Mouse (Mus musculus) megakaryocyte, embryonic 14.5 days (primary cell): ENCODE measurements around the gene Srrt. TPM values are rescaled to one million over a fixed set of nuclear protein-coding genes. Genes with fewer than 3 reads are reported as not detected.

Experiments used
- H3K27me3 ChIP-seq: replicated peaks from 2 replicates; pipeline ENCODE3; 2012; ENCODE audit warnings: inconsistent platforms
- H3K36me3 ChIP-seq: replicated peaks from 2 replicates; pipeline ENCODE3; 2012; ENCODE audit warnings: low read length, inconsistent platforms, mixed read lengths
- H3K4me1 ChIP-seq: 2 replicates; pipeline ENCODE4 v1.6.1; 2012; ENCODE audit warnings: inconsistent platforms
- H3K4me3 ChIP-seq: replicated peaks from 2 replicates; pipeline ENCODE3; 2012; ENCODE audit warnings: moderate library complexity, mild to moderate bottlenecking, inconsistent platforms
- H3K9me3 ChIP-seq: 2 replicates; pipeline ENCODE4 v1.6.1; 2012; ENCODE audit warnings: inconsistent platforms
- FLI1 ChIP-seq: IDR thresholded peaks from 2 replicates; pipeline ENCODE4 v1.6.1; 2012; ENCODE audit warnings: low read length, inconsistent platforms, mixed read lengths
- GATA1 ChIP-seq: IDR thresholded peaks from 3 replicates; pipeline ENCODE4 v1.6.1; 2012; ENCODE audit warnings: mixed read lengths, low read length, inconsistent platforms, borderline replicate concordance
- polyA plus RNA-seq: library from polyadenylated mRNA; stranded (reverse); fragments of >175 nt; gene quantifications from 2 replicates; pipeline ENCODE4 v1.2.3, GENCODE M21; 2012; ENCODE audit warnings: low replicate concordance; ENCODE audit not compliant: insufficient read depth

The Srrt gene
- polyA plus RNA-seq, 1 experiment: 163 TPM

DNA sequence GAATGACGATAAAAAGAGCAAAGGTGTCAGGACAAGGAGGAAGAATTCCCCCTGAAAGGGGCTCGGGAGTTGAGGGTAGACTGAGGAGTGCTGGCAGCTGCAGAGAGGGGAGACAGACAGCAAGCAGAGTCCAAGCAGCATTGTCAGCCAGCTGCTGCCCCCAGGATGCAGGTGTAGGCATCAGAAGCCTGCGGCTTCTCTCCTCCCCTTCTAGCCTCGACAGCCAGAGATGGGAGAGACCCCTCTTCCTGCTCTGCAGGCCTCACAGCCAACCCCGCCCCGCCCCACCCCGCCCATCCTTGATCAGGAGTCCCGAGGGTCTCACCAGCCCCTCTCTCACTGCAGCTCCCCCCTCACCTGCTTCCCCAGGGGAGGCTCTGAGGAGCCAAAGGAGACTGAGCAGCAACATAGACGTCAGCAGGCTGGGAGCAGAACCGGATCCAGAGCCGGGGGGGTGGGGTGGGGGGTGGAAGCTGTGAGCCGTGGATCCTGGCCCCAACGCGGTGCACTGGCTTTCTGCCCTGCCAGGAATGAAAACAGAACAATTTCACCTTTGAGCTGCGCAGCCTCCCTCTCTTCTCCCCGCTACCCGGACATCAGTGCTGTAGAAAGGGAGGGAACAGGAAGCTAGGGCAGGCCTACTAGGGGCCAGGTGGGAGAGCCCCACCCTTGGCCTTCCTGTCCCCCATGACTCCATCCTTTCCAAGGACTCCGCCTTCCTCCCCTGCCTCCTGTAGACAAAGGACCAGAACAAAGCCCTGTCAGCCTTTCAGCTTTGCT is 39.2 kb downstream of the Srrt start:
- H3K4me3 ChIP-seq: no peak overlapping the region
- peaks cover 28% of the 10 kb centered on the region for H3K27me3 ChIP-seq
- H3K9me3 ChIP-seq: peaks cover 15% of the 10 kb centered on the region
- peaks cover 29% of the 10 kb centered on the region for H3K4me1 ChIP-seq
- TF ChIP-seq GATA1 (no peak), FLI1 (no peak)
- peaks cover 7% of the 10 kb centered on the region for H3K36me3 ChIP-seq

DNA sequence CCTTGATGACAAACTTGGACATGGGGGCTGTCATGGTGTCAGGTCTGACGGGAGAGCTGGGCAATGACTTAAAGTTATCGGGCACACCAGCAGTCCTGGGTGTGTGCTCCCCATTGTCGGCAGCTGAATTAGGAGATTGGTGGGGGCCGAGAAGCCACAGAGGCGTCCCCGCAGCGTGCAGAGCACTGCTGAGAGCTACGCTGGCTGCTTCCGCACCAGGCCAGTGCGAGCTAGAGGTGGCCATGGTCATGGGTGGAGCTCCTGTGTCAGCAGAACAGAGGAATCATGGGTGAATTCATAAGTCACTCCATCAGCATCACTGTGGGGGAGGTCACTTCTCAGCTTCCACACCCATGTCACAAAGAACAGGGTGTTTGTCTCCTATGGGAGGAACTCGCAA is 42.7 kb downstream of the Srrt start:
- H3K27me3 ChIP-seq: peaks cover 31% of the 10 kb centered on the region
- TF ChIP-seq FLI1 (no peak), GATA1 (no peak)

DNA sequence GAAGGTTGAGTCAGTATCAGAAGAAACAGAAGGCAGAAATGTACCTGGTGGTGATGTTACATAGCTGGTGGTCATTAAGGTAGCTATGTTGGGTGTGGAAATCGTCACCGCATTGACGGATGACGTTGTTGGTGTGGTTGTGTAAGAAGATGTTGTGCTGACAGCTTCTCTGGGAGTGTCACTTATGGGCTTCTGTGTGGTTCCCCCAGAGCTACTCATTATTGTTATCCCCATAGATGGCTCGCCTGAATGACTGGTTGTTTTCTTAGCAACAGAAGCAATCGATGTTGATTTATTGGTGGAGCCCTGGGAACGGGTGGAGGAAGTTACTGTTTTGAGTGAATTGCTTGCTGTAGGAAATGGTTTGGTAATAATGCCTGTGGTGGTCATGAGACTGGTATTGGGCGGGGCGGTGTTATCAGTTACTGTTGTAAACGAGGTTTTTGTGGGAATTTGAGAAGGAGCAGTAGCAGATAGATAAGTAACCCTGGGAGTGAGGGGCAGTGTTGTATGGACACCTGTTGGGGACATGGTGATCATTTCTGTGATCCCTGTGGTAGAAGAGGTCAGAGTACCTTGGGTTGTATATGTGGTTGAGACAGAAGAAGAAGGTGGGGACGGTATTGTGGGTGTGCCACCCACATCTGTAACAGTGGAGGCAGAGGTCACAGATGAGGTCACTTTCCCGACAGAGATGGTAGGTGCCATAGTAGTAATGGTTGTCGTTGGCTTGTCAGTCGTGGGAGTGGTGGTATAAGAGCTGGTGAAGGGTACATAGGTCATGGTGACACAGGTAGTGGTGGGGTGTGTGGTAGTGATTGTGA is 43.4 kb downstream of the Srrt start:
- TF ChIP-seq FLI1 (no peak), GATA1 (no peak)
- Histone ChIP-seq H3K27me3 (peaks cover 31% of the 10 kb centered on the region), H3K4me1 (peaks cover 33% of the 10 kb centered on the region), H3K4me3 (peak overlapping the region; percentile 42), H3K9me3 (no peaks in the 10 kb centered on the region), H3K36me3 (peaks cover 7% of the 10 kb centered on the region)

More for the DNA sequence above, 42.7 kb downstream of the Srrt start:
- Histone ChIP-seq H3K4me3 (peak overlapping the region; percentile 42), H3K4me1 (peaks cover 33% of the 10 kb centered on the region), H3K36me3 (peaks cover 7% of the 10 kb centered on the region), H3K9me3 (no peaks in the 10 kb centered on the region; the same call in 1 of the 2 replicates)

Other genes starting within 250 kb of the Srrt start
- 0.17 TPM in 1 of 2 replicates, not detected in the other for gene Serpine1, start 235.4 kb downstream of the Srrt start, polyA plus RNA-seq
- gene Trim56, start 191.5 kb downstream of the Srrt start, polyA plus RNA-seq: 2.1 and 3.8 TPM in 2 replicates
- not detected in 2 replicates for gene Muc3, start 158.4 kb downstream of the Srrt start, polyA plus RNA-seq
- 0.11 TPM in 1 of 2 replicates, not detected in the other for gene Muc3a, start 95.3 kb downstream of the Srrt start, polyA plus RNA-seq
- 206 and 642 TPM in 2 replicates for gene Ache, start 20.2 kb downstream of the Srrt start, polyA plus RNA-seq
- 278 and 294 TPM in 2 replicates for gene Ufsp1, start 13.0 kb downstream of the Srrt start, polyA plus RNA-seq
- gene Trip6, start 6.7 kb upstream of the Srrt start, polyA plus RNA-seq: 35.0 and 68.0 TPM in 2 replicates
- 2.5 and 6.4 TPM in 2 replicates for gene Slc12a9, start 25.9 kb upstream of the Srrt start, polyA plus RNA-seq
- gene Ephb4, start 42.4 kb upstream of the Srrt start, polyA plus RNA-seq: not detected in 2 replicates
- not detected in 2 replicates for gene Zan, start 169.4 kb upstream of the Srrt start, polyA plus RNA-seq
- gene Pop7, start 194.8 kb upstream of the Srrt start, polyA plus RNA-seq: 30.7 and 70.0 TPM in 2 replicates
- 13.2 and 15.3 TPM in 2 replicates for gene Gigyf1, start 210.9 kb upstream of the Srrt start, polyA plus RNA-seq
- gene Epo, start 225.6 kb upstream of the Srrt start, polyA plus RNA-seq: not detected in 2 replicates
- 332 and 439 TPM in 2 replicates for gene Gnb2, start 225.8 kb upstream of the Srrt start, polyA plus RNA-seq
- not detected in 2 replicates for gene Actl6b, start 245.8 kb upstream of the Srrt start, polyA plus RNA-seq